Mouse (Mus musculus) hindbrain, embryonic 16.5 days (tissue): ENCODE results near the gene Chst12. TPM values are rescaled to one million over a fixed set of nuclear protein-coding genes. Genes with fewer than 3 reads are reported as not detected.

Experiments used
- polyA plus RNA-seq: library from polyadenylated mRNA; unstranded; fragments of >200 nt; fragmentation: Nextera tagmentation; extraction: Ambion mirVana; gene quantifications from 2 replicates; pipeline ENCODE4 v1.2.1, GENCODE M21; 2015

The Chst12 gene
- polyA plus RNA-seq, 1 experiment from 2014 or later, result 27.6 TPM

Other genes starting within 250 kb of the Chst12 start
- gene Mad1l1, start 184.0 kb upstream of the Chst12 start, polyA plus RNA-seq, result 32.2 and 32.5 TPM in 2 replicates
- gene Nudt1, start 183.9 kb upstream of the Chst12 start, polyA plus RNA-seq, result 21.5 and 27.0 TPM in 2 replicates
- gene Mrm2, start 173.7 kb upstream of the Chst12 start, polyA plus RNA-seq, result 22.5 and 23.3 TPM in 2 replicates
- 42.4 and 43.7 TPM in 2 replicates for gene Snx8, start 116.3 kb upstream of the Chst12 start, polyA plus RNA-seq
- 65.9 and 77.6 TPM in 2 replicates for gene Eif3b, start 86.2 kb upstream of the Chst12 start, polyA plus RNA-seq
- not detected in 2 replicates for gene Gm4869, start 59.9 kb upstream of the Chst12 start, polyA plus RNA-seq
- gene Grifin, start 59.5 kb downstream of the Chst12 start, polyA plus RNA-seq, result 0.36 TPM in 1 of 2 replicates, not detected in the other
- 27.1 and 30.2 TPM in 2 replicates for gene Lfng, start 101.8 kb downstream of the Chst12 start, polyA plus RNA-seq
- gene Ttyh3, start 143.5 kb downstream of the Chst12 start, polyA plus RNA-seq, result 56.0 and 68.9 TPM in 2 replicates
- 27.9 and 28.6 TPM in 2 replicates for gene Iqce, start 196.8 kb downstream of the Chst12 start, polyA plus RNA-seq
- 24.3 and 27.4 TPM in 2 replicates for gene Brat1, start 199.5 kb downstream of the Chst12 start, polyA plus RNA-seq
- gene Amz1, start 218.6 kb downstream of the Chst12 start, polyA plus RNA-seq, result 6.3 and 6.6 TPM in 2 replicates